Mouse (Mus musculus) liver, embryonic 14.5 days (tissue): ENCODE data around the gene Rasd2. TPM values are rescaled to one million over a fixed set of nuclear protein-coding genes. Genes with fewer than 3 reads are reported as not detected.
A peak's percentile ranks its signal among the peaks of the same experiment; 100 is the strongest.

Experiments used
- ATAC-seq: fragments of 200-750 bp; cut with Nextera tagmentation; 2 replicates; pipeline ENCODE4 v1.8.0; 2017; ENCODE audit warnings: moderate number of reproducible peaks, mild to moderate bottlenecking, moderate library complexity; ENCODE audit not compliant: insufficient read depth
- DNase-seq, 3 experiments: peaks; one replicate each; pipeline ENCODE4 v3.0.0-alpha.2; 2012 to 2013; ENCODE audit warnings: low read depth in 3 of 3, low spot score in 3 of 3
- H3K27ac ChIP-seq: fragments of 300-500 bp; sonication (generic); 2 replicates; pipeline ENCODE4 v1.5.1; 2014; ENCODE audit warnings: moderate library complexity, mild to moderate bottlenecking, control low read depth, inconsistent platforms
- H3K27me3 ChIP-seq: fragments of 300-500 bp; sonication (generic); 2 replicates; pipeline ENCODE4 v1.6.1; 2014; ENCODE audit warnings: mild to moderate bottlenecking, low read length, moderate library complexity; ENCODE audit not compliant: control insufficient read depth, insufficient read depth
- H3K36me3 ChIP-seq: fragments of 300-500 bp; sonication (generic); replicated peaks from 2 replicates; pipeline ENCODE4 v1.6.1; 2014; ENCODE audit warnings: low read depth; ENCODE audit not compliant: control insufficient read depth, insufficient read depth
- H3K4me1 ChIP-seq, 2 experiments: fragments of 200-500 bp in 1 of 2; fragments of 300-500 bp in 1 of 2; sonication (generic) in 1 of 2; replicated peaks; 2 replicates each; pipeline ENCODE4 v1.6.1; 2012 to 2014; ENCODE audit warnings: antibody characterized with exemption in 1 of 2, inconsistent platforms in 1 of 2, low read length in 1 of 2; ENCODE audit not compliant: control insufficient read depth in 2 of 2, insufficient read depth in 2 of 2
- H3K4me2 ChIP-seq: fragments of 300-500 bp; sonication (generic); 2 replicates; pipeline ENCODE4 v1.6.1; 2014; ENCODE audit warnings: low read depth, mild to moderate bottlenecking, control low read depth, moderate library complexity
- H3K4me3 ChIP-seq, 2 experiments: fragments of 200-500 bp in 1 of 2; fragments of 300-500 bp in 1 of 2; sonication (generic) in 1 of 2; 2 replicates each; pipeline ENCODE4 v1.5.1; 2012 to 2014; ENCODE audit warnings: low read depth in 2 of 2, low read length in 2 of 2, mild to moderate bottlenecking in 2 of 2, control low read depth in 1 of 2, inconsistent platforms in 1 of 2, moderate library complexity in 1 of 2; ENCODE audit not compliant: insufficient read depth in 1 of 2
- H3K9ac ChIP-seq: fragments of 300-500 bp; sonication (generic); replicated peaks from 2 replicates; pipeline ENCODE4 v1.6.1; 2014; ENCODE audit warnings: mild to moderate bottlenecking, control low read depth, moderate library complexity
- H3K9me3 ChIP-seq: fragments of 300-500 bp; sonication (generic); 2 replicates; pipeline ENCODE4 v1.6.1; 2016; ENCODE audit warnings: low read length, mixed read lengths; ENCODE audit not compliant: control insufficient read depth
- CTCF ChIP-seq: IDR thresholded peaks from 2 replicates; pipeline ENCODE4 v1.5.1; 2016; ENCODE audit warnings: antibody characterized with exemption, low read depth, control low read depth
- EP300 ChIP-seq: IDR thresholded peaks from 2 replicates; pipeline ENCODE4 v1.6.1; 2016; ENCODE audit warnings: antibody characterized with exemption, low read depth
- WGBS: fragments of 180-500 bp; shearing (Covaris S2); extraction: QIAGEN DNeasy Blood & Tissue Kit; methylation state at CpG from one replicate; pipeline ENCODE4 v1.1.7; 2014; ENCODE audit not compliant: insufficient replicate concordance; 5-methylcytosine and 5-hydroxymethylcytosine counted together
- polyA plus RNA-seq, 2 experiments: library from polyadenylated mRNA; depleted of rRNA in 1 of 2; stranded (reverse) in 1 of 2; unstranded in 1 of 2; fragments of >200 nt; fragmentation: Nextera tagmentation in 1 of 2; extraction: Ambion mirVana in 1 of 2; gene quantifications; 2 replicates each; pipeline versions ENCODE4 v1.2.1 to v1.2.3; 2012 to 2014

The Rasd2 gene
- polyA plus RNA-seq (2012; rRNA removed): 0.04 TPM in 1 of 2 replicates, not detected in the other
- not detected in 2 replicates for polyA plus RNA-seq (2014; fragmentation: Nextera tagmentation; extraction: Ambion mirVana)

GRCm38 (mm10) chr8:75213686-75214085 is at the start of gene Rasd2:
TSS of gene Rasd2 (plus strand) at chr8:75213944.
- WGBS: 2% methylated on average over 40 of the region's 42 CpGs
- ATAC-seq: no peak
- peak within 1 kb of the TSS; percentile 59 for H3K4me2 ChIP-seq

GRCm38 (mm10) chr8:75169363-75169762 is 44.4 kb upstream of the Rasd2 start:
- Histone ChIP-seq H3K9ac (no peak overlapping the region), H3K4me3 (no peak overlapping the region), H3K27ac (no peak overlapping the region), H3K27me3 (no peaks in the 10 kb centered on the region), H3K4me2 (no peak overlapping the region), H3K36me3 (no peaks in the 10 kb centered on the region), H3K9me3 (no peaks in the 10 kb centered on the region), H3K4me1 (no peaks in the 10 kb centered on the region)
- TF ChIP-seq CTCF (no peak), EP300 (no peak)
- DNase-seq (no peak), ATAC-seq (no peak)
- WGBS: 59% methylated on average over 5 of the region's 5 CpGs

More at GRCm38 (mm10) chr8:75213686-75214085, at the start of gene Rasd2:
- peaks cover 40% of the 10 kb centered on the region for H3K27me3 ChIP-seq
- TF ChIP-seq EP300 (no peak), CTCF (no peak)
- no peak within 1 kb of the TSS for H3K27ac ChIP-seq
- H3K4me3 ChIP-seq: peak within 1 kb of the TSS; percentile 36 to 38
- 0 out of 4 replicates have a peak, but pooled peaks cover 0 to 3% of the 10 kb centered on the region in 2 experiments for H3K4me1 ChIP-seq
- H3K36me3 ChIP-seq: no peaks in the 10 kb centered on the region
- H3K9me3 ChIP-seq: no peaks in the 10 kb centered on the region
- no peak within 1 kb of the TSS for H3K9ac ChIP-seq
- DNase-seq: no peak

GRCm38 (mm10) chr8:75172009-75172685 is 41.6 kb upstream of the Rasd2 start:
- Histone ChIP-seq H3K9ac (no peak overlapping the region), H3K27ac (no peak overlapping the region), H3K4me3 (no peak overlapping the region), H3K9me3 (no peaks in the 10 kb centered on the region), H3K27me3 (no peaks in the 10 kb centered on the region), H3K4me1 (no peaks in the 10 kb centered on the region), H3K4me2 (no peak overlapping the region), H3K36me3 (no peaks in the 10 kb centered on the region)
- ATAC-seq (no peak), DNase-seq (no peak)
- TF ChIP-seq EP300 (no peak), CTCF (no peak)
- WGBS: 44% methylated on average over 6 of the region's 6 CpGs

GRCm38 (mm10) chr8:75193022-75193421 is 20.7 kb upstream of the Rasd2 start:
- WGBS: 22% methylated on average over 3 of the region's 3 CpGs

GRCm38 (mm10) chr8:75194473-75195071 is 19.2 kb upstream of the Rasd2 start:
- ATAC-seq: no peak
- Histone ChIP-seq H3K4me3 (no peak overlapping the region), H3K27ac (no peak overlapping the region), H3K9me3 (no peaks in the 10 kb centered on the region), H3K4me2 (no peak overlapping the region), H3K9ac (no peak overlapping the region), H3K27me3 (no peaks in the 10 kb centered on the region), H3K36me3 (no peaks in the 10 kb centered on the region), H3K4me1 (no peaks in the 10 kb centered on the region)
- WGBS: 44% methylated on average over 4 of the region's 4 CpGs
- TF ChIP-seq CTCF: no peak
- no peak for TF ChIP-seq EP300
- DNase-seq: no peak

More at GRCm38 (mm10) chr8:75193022-75193421, 20.7 kb upstream of the Rasd2 start:
- Histone ChIP-seq H3K4me3 (no peak overlapping the region), H3K27ac (no peak overlapping the region), H3K27me3 (no peaks in the 10 kb centered on the region), H3K9me3 (no peaks in the 10 kb centered on the region), H3K4me1 (no peaks in the 10 kb centered on the region), H3K9ac (no peak overlapping the region), H3K4me2 (no peak overlapping the region), H3K36me3 (no peaks in the 10 kb centered on the region)
- DNase-seq: no peak
- ATAC-seq: no peak
- TF ChIP-seq EP300 (no peak), CTCF (no peak)
